Mouse (Mus musculus): Measurements from ENCODE around the gene Olfr175-ps1.

Gene Olfr175-ps1

DNA sequence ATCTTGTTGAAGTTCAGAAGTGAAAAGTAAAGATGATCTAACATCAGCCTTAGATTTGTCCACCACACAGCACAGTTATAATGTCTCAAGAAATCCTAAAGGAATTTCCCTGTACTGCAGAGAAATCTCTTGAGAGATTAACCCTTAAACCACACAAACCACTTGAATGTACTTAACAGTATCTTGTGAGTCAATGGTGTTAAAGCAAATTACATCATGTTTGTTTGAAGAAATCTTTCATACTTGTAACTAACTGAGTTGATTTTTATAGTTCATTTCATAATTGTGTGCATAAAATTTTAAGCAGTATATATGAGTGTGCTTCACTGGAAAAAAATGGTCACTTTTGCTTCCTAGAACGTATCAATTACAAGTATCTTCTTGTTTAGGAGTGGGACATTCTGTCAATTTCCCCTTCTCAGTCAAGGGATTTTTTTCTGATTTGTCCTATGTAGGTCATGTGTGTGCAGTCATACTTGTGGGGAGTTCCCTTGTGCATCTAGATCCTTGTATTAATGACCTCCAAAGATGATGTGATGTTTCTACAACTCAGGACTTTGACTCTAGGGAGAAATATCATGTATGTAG is at the start of gene Olfr175-ps1:
Gene Olfr175-ps1 (minus strand): TSS at position 51 of the 588 bp plus-strand sequence.
- no peak for DNase-seq

DNA sequence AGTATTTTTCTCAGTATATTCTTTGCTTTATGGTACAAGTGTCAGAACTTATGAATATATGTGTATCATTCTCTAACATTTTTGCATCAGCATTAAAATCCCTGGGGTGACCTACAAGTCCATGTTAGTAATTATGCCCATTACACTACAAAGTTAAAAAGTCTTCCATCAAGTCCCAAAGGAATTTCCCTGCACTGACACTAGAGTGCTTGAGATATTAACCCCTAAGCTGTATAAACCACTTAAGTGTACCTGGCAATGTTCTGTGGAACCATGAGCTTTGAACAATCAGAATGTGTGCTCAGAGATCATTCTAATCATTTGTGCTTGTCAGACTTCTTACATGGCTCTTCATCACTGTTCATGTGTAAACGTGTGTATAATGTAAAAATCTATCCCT is 48.1 kb upstream of the Olfr175-ps1 start, which contains the start of gene Olfr177:
Gene Olfr177 (minus strand): TSS at position 101 of the 400 bp plus-strand sequence.
- no peak for DNase-seq

DNA sequence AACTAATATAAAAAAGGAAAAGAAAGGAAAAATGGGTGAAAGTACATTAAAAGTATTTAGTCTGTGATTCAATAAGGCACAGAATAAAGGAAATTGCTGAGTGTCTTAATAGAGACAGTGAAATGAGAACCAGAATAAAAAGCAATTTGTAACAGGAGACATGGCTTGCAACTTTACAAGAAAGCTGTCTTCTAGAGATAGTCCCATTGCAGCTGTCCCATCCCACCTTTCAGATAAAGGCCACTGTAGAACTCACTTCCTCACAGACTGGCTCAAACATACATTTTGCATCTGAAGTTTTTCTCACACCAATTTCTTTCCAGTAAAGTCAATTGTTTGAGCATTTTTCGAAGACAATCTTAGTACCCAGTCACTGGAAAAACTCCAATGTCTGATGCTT is 34.9 kb upstream of the Olfr175-ps1 start:
- no peak for DNase-seq

DNA sequence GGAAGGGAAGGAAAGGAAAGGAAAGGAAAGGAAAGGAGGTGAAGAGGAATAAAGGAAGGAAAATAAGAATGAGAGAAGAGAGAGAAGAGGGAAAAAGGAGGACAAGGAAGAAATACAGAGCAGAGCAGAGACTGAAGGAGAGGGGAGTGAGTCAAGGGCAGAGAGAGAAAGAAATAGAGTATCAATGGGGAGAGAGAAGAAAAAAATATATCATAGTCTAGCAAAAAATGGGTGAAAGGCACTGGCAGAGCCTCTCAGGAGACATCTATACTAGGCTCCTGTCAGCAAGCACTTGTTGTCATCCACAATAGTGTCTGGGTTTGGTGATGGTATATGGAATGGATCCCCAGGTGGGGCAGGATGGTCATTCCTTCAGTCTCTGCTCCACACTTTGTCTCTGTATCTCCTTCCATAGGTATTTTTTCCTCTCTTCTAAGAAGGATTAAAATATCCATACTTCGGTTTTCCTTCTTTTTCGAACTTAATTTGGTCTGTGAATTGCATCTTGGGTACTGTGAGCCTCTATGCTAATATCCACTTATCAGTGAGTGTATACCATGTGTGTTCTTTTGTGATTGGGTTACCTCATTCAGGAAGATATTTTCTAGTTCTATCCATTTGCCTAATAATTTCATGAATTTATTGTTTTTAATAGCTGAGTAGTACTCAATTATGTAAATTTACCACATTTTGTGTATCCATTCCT is 33.6 kb upstream of the Olfr175-ps1 start:
- DNase-seq = no peak

DNA sequence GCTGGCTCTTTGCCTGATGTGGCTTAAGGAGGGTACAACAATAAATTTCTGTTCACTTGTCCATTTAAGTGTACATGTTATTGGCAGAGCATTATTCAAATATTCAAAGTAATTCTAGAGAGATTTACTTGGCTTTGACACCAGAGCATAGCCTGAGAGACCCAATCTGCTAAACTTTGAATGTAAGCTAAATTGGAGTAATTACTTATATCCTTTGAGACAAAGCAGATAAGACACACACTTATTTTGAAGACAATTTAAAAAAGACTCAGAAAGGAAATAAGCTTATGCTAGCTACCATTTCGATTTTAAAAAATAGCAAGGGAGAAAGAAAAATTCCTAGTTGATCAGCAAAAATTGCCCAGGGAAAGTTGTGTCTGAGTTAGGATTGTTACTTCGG is 26.4 kb downstream of the Olfr175-ps1 start, which contains the start of gene Olfr173:
Gene Olfr173 (minus strand): TSS at position 101 of the 400 bp plus-strand sequence.
- DNase-seq = no peak
